Mouse (Mus musculus): ENCODE measurements around the gene Gli2.

GRCm38 (mm10) chr1:118952318-118952717, 101.1 kb downstream of the Gli2 start:
- no peak for TF ChIP-seq CTCF (IDR thresholded peaks at IDR 0.05; ENCODE audit: low read depth, low read length)
- no peak for TF ChIP-seq GATA1 (IDR thresholded peaks at IDR 0.05; ENCODE audit: borderline replicate concordance, low read length)
- no peak for TF ChIP-seq TAL1 (conservative IDR thresholded peaks at IDR 0.05; ENCODE audit: low read depth, low read length)
- TF ChIP-seq GATA2 (IDR thresholded peaks at IDR 0.05; ENCODE audit: borderline replicate concordance, low read depth, low read length) = no peak
